Mouse (Mus musculus): Measurements from ENCODE around the gene Bcl2. TPM values are rescaled to one million over a fixed set of nuclear protein-coding genes. Genes with fewer than 3 reads are reported as not detected.

Gene Bcl2
- total and polyA plus RNA-seq, 3 experiments, result 4.5 to 13.6 (median 8.7) TPM

GRCm38 (mm10) chr1:106598292-106598583 lies 115.8 kb downstream of the Bcl2 start:
- peaks cover 0 to 2% of the 10 kb centered on the region in 2 experiments for H3K36me3 ChIP-seq (replicated peaks in 1 of 2; ENCODE audit: control insufficient read depth in 1 of 2, insufficient read depth in 1 of 2, low read length in 1 of 2)
- TF ChIP-seq MAZ (IDR thresholded peaks at IDR 0.05; ENCODE audit: low read depth, low read length), result no peak
- no peak for TF ChIP-seq BHLHE40 (IDR thresholded peaks at IDR 0.05; ENCODE audit: low read depth, low read length)
- TF ChIP-seq USF2 (conservative IDR thresholded peaks at IDR 0.05; ENCODE audit: low read depth, low read length), result no peak
- TF ChIP-seq UBTF (IDR thresholded peaks at IDR 0.05; ENCODE audit: low read depth, low read length), result no peak
- TF ChIP-seq ZNF384 (IDR thresholded peaks at IDR 0.05; ENCODE audit: low read depth, low read length), result no peak
- TF ChIP-seq JUN (IDR thresholded peaks at IDR 0.05; ENCODE audit: insufficient read depth, low read depth, low read length), result no peak
- no peak for TF ChIP-seq EP300 (IDR thresholded peaks at IDR 0.05; ENCODE audit: low read length)
- TF ChIP-seq HCFC1 (IDR thresholded peaks at IDR 0.05; ENCODE audit: low read depth, low read length), result no peak
- no peak for TF ChIP-seq CTCF (conservative IDR thresholded peaks at IDR 0.05 in 1 of 2, IDR thresholded peaks at IDR 0.05 in 1 of 2; ENCODE audit: low read depth in 2 of 2, low read length in 2 of 2)
- no peak for TF ChIP-seq POLR2AphosphoS2 (IDR thresholded peaks at IDR 0.05; ENCODE audit: low read depth, low read length)
- TF ChIP-seq MXI1 (IDR thresholded peaks at IDR 0.05; ENCODE audit: low read depth, low read length), result no peak
- TF ChIP-seq IRF4 (IDR thresholded peaks at IDR 0.05; ENCODE audit: low read depth, low read length), result no peak
- no peak for TF ChIP-seq ELF1 (IDR thresholded peaks at IDR 0.05; ENCODE audit: low read depth, low read length)
- TF ChIP-seq MAFK (IDR thresholded peaks at IDR 0.05; ENCODE audit: insufficient replicate concordance, low read length), result no peak
- no peak for TF ChIP-seq CHD1 (IDR thresholded peaks at IDR 0.05; ENCODE audit: low read depth, low read length)
- no peak for TF ChIP-seq E2F4 (IDR thresholded peaks at IDR 0.05; ENCODE audit: insufficient replicate concordance, low read depth, low read length)
- in situ Hi-C loops (cut with MboI; ENCODE audit: low pct_ligation_motif_present, low pct_unique_long_range_greater_than_20kb, low sequenced_read_pairs) (no loop called here), dilution Hi-C loops (cut with MboI; ENCODE audit: extremely low pct_ligation_motif_present, extremely low pct_unique_long_range_greater_than_20kb, low sequenced_read_pairs) (no loop called here)
- H3K9ac ChIP-seq (ENCODE audit: insufficient read depth, low read depth), result no peak overlapping the region
- no peak overlapping the region for H3K4me3 ChIP-seq (replicated peaks in 1 of 3; ENCODE audit: low read depth in 2 of 3, low read length in 2 of 3, poor library complexity in 1 of 3)
- no peak overlapping the region for H3K27ac ChIP-seq (ENCODE audit: insufficient read depth, low read depth)
- H3K9me3 ChIP-seq (replicated peaks; ENCODE audit: low read length), result no peaks in the 10 kb centered on the region
- no peak for DNase-seq (ENCODE audit: extremely low read depth)
- no peaks in the 10 kb centered on the region; the same call in 1 of the 2 replicates for H3K79me2 ChIP-seq (replicated peaks; ENCODE audit: control insufficient read depth, extremely low read depth, insufficient read depth, poor library complexity, severe bottlenecking)
- H3K27me3 ChIP-seq (replicated peaks), result no peaks in the 10 kb centered on the region
- peaks cover 6 to 36% of the 10 kb centered on the region in 2 experiments; a peak in 3 of 4 replicates for H3K4me1 ChIP-seq (ENCODE audit: control insufficient read depth in 1 of 2, insufficient read depth in 2 of 2)
- H3K4me2 ChIP-seq (ENCODE audit: insufficient read depth, low read depth, poor library complexity, severe bottlenecking), result no peak overlapping the region

- dilution Hi-C loops (cut with MboI; ENCODE audit: extremely low pct_ligation_motif_present, extremely low pct_unique_long_range_greater_than_20kb, low sequenced_read_pairs), result no loop called here
- H3K4me3 ChIP-seq (replicated peaks in 1 of 3; ENCODE audit: low read depth in 2 of 3, low read length in 2 of 3, poor library complexity in 1 of 3), result no peak overlapping the region
Observed at GRCm38 (mm10) chr1:106597575-106598291, 116.3 kb downstream of the Bcl2 start.

More at GRCm38 (mm10) chr1:106597575-106598291, 116.3 kb downstream of the Bcl2 start:
- Histone ChIP-seq H3K9ac (ENCODE audit: insufficient read depth, low read depth) (no peak overlapping the region), H3K27ac (ENCODE audit: insufficient read depth, low read depth) (no peak overlapping the region), H3K4me2 (ENCODE audit: insufficient read depth, low read depth, poor library complexity, severe bottlenecking) (no peak overlapping the region; the same call in 1 of the 2 replicates), H3K27me3 (replicated peaks) (no peaks in the 10 kb centered on the region), H3K9me3 (replicated peaks; ENCODE audit: low read length) (no peaks in the 10 kb centered on the region), H3K36me3 (replicated peaks in 1 of 2; ENCODE audit: control insufficient read depth in 1 of 2, insufficient read depth in 1 of 2, low read length in 1 of 2) (peaks cover 0 to 2% of the 10 kb centered on the region in 2 experiments), H3K79me2 (replicated peaks; ENCODE audit: control insufficient read depth, extremely low read depth, insufficient read depth, poor library complexity, severe bottlenecking) (no peaks in the 10 kb centered on the region; the same call in 1 of the 2 replicates), H3K4me1 (ENCODE audit: control insufficient read depth in 1 of 2, insufficient read depth in 2 of 2) (peaks cover 6 to 36% of the 10 kb centered on the region in 2 experiments; a peak in 3 of 4 replicates)
- in situ Hi-C loops (cut with MboI; ENCODE audit: low pct_ligation_motif_present, low pct_unique_long_range_greater_than_20kb, low sequenced_read_pairs), result no loop called here
- TF ChIP-seq TCF12 (IDR thresholded peaks at IDR 0.05; ENCODE audit: low read depth, low read length) (0 out of 2 replicates have a peak, but pooled peaks have one; percentile 31), USF1 (IDR thresholded peaks at IDR 0.05; ENCODE audit: low read depth, low read length) (no peak), EP300 (IDR thresholded peaks at IDR 0.05; ENCODE audit: low read length) (peak; percentile 22; the same call in 1 of the 2 replicates), BHLHE40 (IDR thresholded peaks at IDR 0.05; ENCODE audit: low read depth, low read length) (peak; percentile 56), ETS1 (conservative IDR thresholded peaks at IDR 0.05; ENCODE audit: low read depth, low read length) (peak; percentile 60), JUN (IDR thresholded peaks at IDR 0.05; ENCODE audit: insufficient read depth, low read depth, low read length) (no peak)
- DNase-seq (ENCODE audit: extremely low read depth), result peak; percentile 25
